Mouse (Mus musculus): ENCODE data around the gene Sema6d.

DNA sequence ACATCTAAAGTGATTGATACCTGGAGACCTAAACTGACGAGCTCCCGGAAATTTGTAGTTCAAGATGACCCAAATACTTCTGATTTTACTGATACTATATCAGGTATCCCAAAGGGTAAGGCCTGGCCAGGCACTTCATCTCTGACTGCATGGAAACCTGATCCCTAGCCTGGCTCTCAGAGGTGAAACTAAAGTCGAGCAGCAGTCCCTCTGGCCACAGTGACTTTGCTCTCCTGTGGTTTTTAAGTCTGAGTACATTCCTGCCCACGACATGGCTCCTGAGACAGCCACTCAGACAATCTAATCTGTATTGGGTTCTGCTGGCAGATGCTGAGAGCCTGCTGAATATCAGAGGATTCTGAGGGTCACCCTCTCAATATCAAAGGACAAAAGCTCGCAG, 572.5 kb downstream of the Sema6d start:
- TF ChIP-seq POLR2A (IDR thresholded peaks at IDR 0.05; ENCODE audit: borderline replicate concordance, extremely low read depth, low read depth, low read length) (no peak), CTCF (IDR thresholded peaks at IDR 0.05; ENCODE audit: insufficient read depth, low read length) (no peak)

Data from lung, adult 2 months (tissue).